Mouse (Mus musculus) adipocyte (in vitro differentiated cells): ENCODE measurements around the gene Atp2a1.

ENCODE experiments used
- DNase-seq: peaks from one replicate; pipeline ENCODE4 v3.0.0-alpha.2; 2016; ENCODE audit warnings: low spot score

Atp2a1 gene

GRCm38 (mm10) chr7:126472713-126473112 lies 9.8 kb upstream of the Atp2a1 start:
- DNase-seq = no peak

GRCm38 (mm10) chr7:126472306-126472705 lies 9.4 kb upstream of the Atp2a1 start:
- DNase-seq = no peak

GRCm38 (mm10) chr7:126471853-126472252 lies 8.9 kb upstream of the Atp2a1 start:
- DNase-seq = no peak

DNA sequence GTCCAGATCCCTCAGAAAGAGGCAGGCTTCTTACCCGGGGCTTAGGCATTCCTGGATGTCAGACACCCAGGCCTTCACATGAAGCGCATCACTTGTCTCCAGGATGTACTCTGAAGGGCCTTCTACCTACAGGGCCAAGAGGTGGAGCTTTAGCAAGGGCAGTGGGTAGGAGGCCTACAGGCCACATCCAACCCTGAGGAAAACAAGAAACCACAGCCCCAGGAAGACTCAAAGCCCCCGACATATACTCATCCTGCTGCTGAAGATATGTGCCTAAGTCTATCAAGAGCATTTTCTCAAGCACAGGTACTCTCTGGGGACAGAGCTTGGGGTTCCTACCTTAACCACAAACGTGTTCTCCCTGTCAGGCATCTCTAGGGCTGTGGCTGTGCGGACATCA lies 8.5 kb upstream of the Atp2a1 start:
- no peak for DNase-seq

- no peak for DNase-seq
These were observed 7.2 kb upstream of the Atp2a1 start for GRCm38 (mm10) chr7:126470077-126470476.

DNA sequence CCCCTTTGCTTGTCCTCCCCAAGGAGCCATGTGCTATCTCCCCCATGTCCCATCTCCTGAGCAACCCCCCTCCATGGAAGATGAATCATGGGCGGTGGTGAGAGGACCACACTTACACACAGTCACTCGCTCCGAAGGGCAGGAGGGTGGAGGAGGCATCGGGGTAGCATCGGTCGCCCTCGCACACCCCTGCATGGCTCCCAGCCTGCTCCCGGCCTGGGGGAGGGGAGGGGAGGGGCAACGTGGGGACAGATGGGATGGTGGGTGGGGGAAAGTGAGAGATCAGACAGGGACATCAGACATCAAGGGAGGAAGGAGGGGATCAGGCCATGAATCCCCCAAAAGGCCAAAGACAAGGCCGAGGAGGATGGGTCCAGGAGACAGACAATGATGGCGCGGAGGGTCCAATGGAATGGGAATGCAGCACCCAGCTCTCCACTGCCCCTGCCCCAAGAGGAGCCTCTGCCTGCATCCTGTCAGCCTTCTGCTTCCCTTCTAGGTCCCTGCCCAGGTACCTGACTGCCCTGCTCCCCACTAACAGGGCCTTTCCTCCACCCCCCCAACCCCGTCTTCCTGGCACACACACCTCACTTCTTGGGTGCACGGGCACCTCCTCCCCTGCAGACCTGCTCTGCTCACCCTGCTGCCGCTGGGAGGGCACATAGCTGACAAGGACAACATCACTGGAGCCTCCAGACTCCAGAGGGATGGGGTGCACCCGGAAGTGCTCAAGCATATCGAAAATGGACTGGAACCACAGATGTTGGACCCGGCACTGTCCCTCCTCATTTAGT lies 5.1 kb upstream of the Atp2a1 start:
- no peak for DNase-seq

GRCm38 (mm10) chr7:126467271-126467670 lies 4.4 kb upstream of the Atp2a1 start:
- DNase-seq = no peak

DNA sequence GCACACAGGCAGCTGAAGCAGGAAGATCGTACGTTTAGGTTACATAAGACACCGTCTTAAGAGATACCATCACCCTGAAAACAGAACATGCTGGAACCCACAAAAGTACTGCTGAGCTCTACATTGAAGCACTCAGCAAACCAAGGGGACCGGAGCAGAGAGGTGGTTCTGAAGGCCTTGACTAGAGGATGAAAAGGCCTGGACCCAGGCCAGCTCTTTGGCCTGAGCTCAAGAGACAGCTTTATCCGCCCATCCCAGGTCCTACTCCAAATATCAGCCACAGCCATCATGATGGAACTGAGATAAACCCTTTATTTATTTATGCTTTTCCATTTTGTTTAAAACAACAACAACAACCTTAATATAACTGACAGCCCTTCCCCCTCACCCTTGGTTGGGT lies 3.8 kb upstream of the Atp2a1 start:
- no peak for DNase-seq

DNA sequence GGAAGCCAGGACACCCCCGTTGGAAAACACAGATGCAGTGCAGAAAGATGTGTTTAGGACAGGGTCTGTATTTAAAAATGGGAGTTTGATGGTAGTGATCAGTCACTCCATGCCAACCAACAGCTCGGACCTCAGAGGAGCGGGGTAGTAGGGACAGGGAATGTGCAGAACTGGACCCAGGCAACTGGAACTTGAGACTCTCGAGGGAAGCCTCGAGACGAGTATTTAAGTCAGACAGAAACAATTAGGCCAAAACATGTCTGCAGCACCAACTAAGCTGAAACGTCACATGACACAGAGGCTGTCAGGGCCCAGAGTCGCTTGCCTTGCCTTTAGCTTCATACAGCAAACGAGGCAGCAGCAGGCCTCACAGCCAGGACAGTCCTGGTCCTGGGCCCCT lies 3.2 kb upstream of the Atp2a1 start:
- DNase-seq = no peak

DNA sequence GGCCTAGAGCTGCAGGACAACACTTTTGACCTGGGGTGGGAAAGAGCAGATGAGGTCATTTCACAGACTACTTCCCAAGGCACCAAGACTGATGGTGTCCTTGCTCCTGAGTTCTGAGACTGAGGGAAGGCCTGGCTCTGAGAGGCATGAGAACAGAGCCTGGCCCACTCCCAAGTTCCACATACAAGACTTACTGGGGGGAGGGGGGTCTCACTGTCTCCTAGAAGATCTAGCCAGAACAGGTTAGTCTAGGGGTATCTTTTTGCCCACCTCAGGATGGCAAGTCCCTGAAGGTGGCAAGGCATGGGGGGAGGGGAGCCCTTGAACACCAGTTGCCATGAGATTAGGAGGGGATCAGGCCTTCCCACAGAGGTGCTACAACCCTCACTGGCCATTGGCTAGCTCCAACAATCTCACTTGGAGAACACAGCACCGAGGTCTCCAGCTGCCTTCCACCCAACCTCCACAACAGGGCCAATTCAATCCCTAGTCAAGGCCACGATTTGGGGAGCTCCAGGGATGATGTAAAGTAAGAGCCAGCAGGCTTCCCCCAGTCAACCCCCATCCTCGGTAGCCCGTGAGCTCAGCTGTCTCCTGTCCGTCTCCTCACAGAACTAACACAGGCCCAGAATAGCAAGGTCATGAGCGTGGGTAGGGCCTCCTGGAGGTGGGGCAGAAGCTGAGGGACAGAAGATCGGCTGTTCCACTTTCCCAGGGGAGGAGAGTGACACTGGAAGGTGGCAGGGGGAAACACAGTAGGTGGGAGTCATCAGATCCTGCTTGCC lies 2.5 kb upstream of the Atp2a1 start:
- DNase-seq = no peak

DNA sequence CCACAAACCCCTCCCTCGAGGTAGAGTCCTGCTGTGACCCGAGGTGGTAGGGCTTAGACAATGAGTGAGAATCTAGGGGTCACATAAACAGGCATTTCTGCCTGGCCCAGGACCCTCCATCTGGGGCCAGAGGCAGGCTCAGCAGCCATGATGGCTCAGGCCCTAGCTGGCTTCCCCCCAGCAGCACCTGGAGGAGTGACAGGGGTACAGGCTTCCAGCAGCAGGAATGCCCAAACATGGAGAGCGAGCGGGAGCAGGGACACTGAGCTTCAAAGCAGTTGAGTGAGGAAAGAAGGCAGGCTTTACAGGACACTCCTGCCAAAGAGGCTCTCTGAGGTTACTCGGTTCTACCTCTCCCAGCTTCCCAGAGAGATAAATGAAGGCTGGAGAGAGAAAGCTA lies 1.9 kb upstream of the Atp2a1 start:
- DNase-seq = no peak

GRCm38 (mm10) chr7:126464121-126464520 lies 1.2 kb upstream of the Atp2a1 start:
- no peak for DNase-seq

GRCm38 (mm10) chr7:126463547-126463946 lies 639 bp upstream of the Atp2a1 start:
- no peak for DNase-seq

DNA sequence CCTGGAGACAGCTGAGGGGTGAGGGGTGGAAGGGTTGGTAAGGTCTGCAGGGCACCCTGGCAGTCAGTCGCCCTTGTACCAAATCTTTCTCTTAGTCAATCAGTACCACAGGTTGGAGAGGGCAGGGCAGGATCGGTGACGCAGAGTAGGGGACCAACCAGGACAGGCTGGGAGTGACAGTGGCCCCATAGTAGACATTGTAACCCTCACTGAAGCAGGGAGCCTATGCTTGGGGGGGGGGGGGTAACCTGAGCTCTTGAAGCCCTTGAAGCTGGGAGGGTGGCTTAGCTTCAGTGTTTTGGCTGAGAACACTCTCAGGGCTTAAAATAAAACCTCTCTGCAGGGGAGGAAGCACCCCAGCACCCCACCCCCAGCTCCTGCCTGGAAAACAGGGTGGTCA lies 1.3 kb downstream of the Atp2a1 start:
- no peak for DNase-seq

DNA sequence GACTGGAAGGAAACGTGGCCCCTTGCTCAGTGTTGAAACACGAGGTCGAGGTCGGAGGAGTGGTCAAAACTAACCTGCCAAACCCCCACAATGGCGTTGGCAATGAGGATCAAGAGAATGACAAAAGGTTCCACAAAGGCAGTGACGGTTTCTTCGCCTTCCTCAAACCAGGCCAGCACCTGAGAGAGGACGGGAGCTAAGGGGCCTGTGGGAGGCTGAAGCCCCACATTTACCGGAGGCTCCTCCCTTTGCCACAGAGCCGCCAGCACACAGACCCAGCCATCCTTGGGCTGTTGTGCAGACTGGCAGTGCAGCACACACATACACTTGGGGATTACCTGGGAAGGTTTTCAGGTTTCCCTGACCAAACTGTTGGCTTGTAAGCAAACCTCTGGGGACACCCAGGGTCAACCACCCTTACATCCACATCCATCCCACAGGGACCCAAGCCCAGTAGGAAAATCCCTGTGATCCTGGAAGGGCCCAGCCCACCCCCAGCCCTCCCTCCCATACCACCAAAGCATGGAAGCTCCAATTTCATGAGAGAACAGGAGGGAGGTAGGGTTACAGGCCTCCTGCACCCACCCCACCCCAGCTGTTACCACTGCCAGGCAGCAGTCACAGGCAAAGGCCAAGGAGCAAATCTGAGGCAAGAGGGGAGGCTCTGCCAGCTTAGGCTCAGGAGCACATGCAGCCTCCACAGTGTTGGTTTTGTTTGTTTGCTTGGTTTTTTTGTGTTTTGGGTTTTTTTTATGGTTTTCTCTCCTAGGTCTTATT lies 2.1 kb downstream of the Atp2a1 start:
- peak; percentile 38 for DNase-seq

DNA sequence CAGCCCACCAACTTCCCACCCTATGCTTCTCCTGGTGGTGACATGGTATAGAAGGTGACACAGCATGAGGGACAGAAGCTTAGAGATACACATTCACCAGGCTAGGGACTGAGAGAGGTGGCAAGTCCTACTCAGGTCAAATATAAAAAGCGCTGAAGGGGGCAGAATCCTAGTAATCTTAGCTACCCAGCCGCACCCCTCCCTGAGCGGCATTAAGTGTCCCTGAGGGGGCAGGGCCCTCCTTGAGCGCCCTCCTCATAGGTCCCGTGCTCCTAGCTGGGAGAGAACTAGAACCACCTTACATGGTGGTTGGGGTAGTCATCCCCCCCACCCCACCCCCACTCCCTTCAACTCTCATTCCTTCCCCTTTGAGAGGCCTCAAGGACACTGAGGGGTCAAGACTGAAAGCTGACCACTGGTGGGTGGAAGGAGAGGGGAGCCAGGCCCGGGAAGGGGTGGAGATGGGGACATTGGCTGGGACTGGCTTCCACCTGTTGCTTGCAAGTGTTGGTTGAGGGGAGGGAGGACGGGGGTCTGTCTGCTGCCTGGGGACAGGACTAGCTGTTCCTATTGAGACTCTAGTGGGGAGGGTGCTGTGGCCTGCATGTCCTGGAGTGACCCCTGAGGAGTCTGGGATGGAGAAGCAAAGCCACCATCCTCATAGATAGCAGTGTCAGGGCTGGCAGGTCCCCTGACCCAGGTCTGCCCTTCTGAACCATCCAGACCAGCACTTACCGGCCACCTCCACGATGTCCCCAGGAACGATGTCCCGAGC lies 3.9 kb downstream of the Atp2a1 start:
- DNase-seq = no peak

DNA sequence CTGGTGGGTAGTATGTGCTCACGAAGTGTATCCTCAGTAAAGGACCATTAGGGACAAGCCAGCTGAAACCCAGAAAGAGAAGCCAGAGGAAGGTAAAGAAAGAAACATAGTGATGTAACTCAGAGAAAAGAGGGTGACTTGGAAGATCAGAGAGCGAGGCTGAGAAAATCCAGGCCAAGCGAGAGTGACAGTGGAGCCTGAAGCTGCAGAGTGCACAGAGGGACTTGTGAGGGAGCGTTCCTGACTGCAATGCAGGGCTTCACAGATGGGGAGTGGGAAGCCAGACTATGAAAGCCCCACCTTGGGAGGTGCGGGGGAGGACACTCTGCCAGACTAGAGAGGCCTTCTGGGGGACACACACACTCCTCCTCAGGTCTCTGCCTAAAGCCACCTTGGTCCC lies 4.7 kb downstream of the Atp2a1 start:
- no peak for DNase-seq

GRCm38 (mm10) chr7:126456382-126457266 lies 6.3 kb downstream of the Atp2a1 start:
- no peak for DNase-seq

DNA sequence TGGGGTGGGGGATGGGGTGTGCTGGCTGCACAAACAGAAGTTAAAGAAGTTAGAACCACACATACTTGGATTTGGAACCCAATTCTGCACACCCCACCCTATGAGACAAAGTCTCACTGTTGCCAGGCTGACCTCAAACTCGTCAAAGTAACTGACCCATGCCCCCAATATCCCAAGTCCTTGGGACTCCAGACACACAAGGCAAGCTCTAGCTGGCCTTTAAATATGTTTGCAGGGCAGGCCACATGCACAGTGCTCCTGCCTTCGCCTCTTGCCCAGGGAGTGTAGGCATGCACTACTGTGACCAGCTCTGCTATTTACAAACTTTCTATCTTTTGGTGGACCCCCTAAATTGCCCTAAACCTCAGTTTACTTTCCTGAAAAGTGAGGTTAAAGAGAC lies 7.7 kb downstream of the Atp2a1 start:
- no peak for DNase-seq

DNA sequence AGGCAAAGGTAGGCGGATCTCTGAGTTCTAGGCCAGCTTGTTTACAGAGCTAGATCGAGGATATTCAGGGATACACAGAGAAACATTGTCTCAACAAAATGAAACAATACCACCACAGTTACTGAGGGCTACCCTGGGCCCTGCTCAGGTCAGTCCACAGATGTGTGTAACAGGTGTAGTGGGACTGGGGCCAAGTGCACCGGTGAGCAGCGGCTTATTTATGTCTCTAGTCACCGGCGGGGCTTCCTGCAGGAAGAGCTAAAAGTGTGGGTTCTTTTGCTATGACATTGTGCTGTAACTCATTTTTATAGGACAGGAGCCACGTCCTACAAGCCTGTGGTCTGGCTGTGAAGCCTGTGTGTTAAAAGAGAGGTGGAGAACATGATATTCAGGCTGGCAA lies 9.0 kb downstream of the Atp2a1 start:
- no peak for DNase-seq

- no peak for DNase-seq
These were observed 10.7 kb downstream of the Atp2a1 start for GRCm38 (mm10) chr7:126452244-126452643.
